Mouse (Mus musculus): ENCODE results near the gene Mfsd12. TPM values are rescaled to one million over a fixed set of nuclear protein-coding genes. Genes with fewer than 3 reads are reported as not detected.
A peak's percentile ranks its signal among the peaks of the same experiment; 100 is the strongest.

The Mfsd12 gene
- total and polyA plus RNA-seq, 3 experiments = 5.2 to 9.5 (median 7.4) TPM

DNA sequence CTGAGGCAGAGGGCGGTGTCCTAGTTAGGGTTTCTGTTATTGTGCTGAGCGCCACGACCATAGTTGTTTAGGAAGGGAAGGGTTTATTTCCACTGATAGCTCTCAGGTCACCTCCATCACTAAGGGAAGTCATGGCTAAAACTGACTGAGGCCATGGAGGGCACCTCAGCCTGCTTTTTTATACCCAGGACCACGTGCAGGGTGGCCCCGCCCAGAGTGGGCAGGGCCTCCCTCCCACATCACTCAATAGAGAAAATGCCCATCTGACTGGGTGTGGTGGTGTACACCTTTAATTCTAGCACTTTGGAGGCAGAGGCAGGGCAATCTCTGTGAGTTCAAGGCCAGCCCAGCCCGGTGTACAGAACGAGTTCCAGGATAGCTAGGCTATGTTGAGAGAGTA is 43.1 kb upstream of the Mfsd12 start:
- in situ Hi-C loops (cut with MboI; ENCODE audit: low pct_ligation_motif_present, low pct_unique_long_range_greater_than_20kb, low sequenced_read_pairs) = no loop called here
- peaks cover 6 to 25% of the 10 kb centered on the region in 2 experiments; a peak in 3 of 4 replicates for H3K4me1 ChIP-seq (ENCODE audit: control insufficient read depth in 1 of 2, insufficient read depth in 2 of 2)
- H3K27ac ChIP-seq (ENCODE audit: insufficient read depth, low read depth) = no peak overlapping the region

DNA sequence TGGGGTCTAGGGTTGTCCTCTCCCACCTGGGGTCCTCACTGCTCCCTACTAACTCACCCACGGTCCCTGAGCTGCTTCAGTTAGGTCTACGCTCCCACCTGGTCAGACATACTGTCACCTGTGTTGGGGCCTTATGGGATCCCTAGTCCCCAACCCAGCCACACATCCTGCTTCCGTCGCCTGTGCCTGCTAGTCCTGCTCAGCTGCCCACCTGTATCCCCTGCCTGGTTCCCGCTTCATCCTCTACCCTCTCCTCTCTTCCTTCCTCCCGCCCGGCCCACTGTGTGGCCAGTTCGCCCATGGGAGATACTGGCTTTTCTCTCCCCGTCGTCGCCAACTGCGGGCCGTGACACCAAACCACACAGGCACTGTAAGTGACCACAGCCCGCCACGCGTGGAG is 41.7 kb upstream of the Mfsd12 start:
- no peak overlapping the region for H3K4me3 ChIP-seq (replicated peaks in 1 of 3; ENCODE audit: low read depth in 2 of 3, low read length in 2 of 3, poor library complexity in 1 of 3)

More for the DNA sequence above, 43.1 kb upstream of the Mfsd12 start:
- Histone ChIP-seq H3K9me3 (replicated peaks; ENCODE audit: low read length) (no peaks in the 10 kb centered on the region), H3K79me2 (replicated peaks; ENCODE audit: control insufficient read depth, extremely low read depth, insufficient read depth, poor library complexity, severe bottlenecking) (no peaks in the 10 kb centered on the region), H3K4me2 (ENCODE audit: insufficient read depth, low read depth, poor library complexity, severe bottlenecking) (no peak overlapping the region), H3K36me3 (replicated peaks in 1 of 2; ENCODE audit: control insufficient read depth in 1 of 2, insufficient read depth in 1 of 2, low read length in 1 of 2) (peaks cover 84 to 100% of the 10 kb centered on the region in 2 experiments), H3K9ac (ENCODE audit: insufficient read depth, low read depth) (no peak overlapping the region), H3K4me3 (replicated peaks in 1 of 3; ENCODE audit: low read depth in 2 of 3, low read length in 2 of 3, poor library complexity in 1 of 3) (no peak overlapping the region), H3K27me3 (replicated peaks) (no peaks in the 10 kb centered on the region)
- dilution Hi-C loops (cut with MboI; ENCODE audit: extremely low pct_ligation_motif_present, extremely low pct_unique_long_range_greater_than_20kb, low sequenced_read_pairs) = no loop called here
- TF ChIP-seq NELFE (IDR thresholded peaks at IDR 0.05; ENCODE audit: low read depth, low read length) (no peak), MXI1 (IDR thresholded peaks at IDR 0.05; ENCODE audit: low read depth, low read length) (no peak), E2F4 (IDR thresholded peaks at IDR 0.05; ENCODE audit: insufficient replicate concordance, low read depth, low read length) (no peak), NRF1 (IDR thresholded peaks at IDR 0.05; ENCODE audit: low read depth, low read length) (no peak), RCOR1 (conservative IDR thresholded peaks at IDR 0.05; ENCODE audit: low read depth, low read length) (no peak), IRF4 (IDR thresholded peaks at IDR 0.05; ENCODE audit: low read depth, low read length) (no peak), JUN (IDR thresholded peaks at IDR 0.05; ENCODE audit: insufficient read depth, low read depth, low read length) (no peak), JUND (conservative IDR thresholded peaks at IDR 0.05; ENCODE audit: low read depth, low read length) (no peak)
- DNase-seq (ENCODE audit: extremely low read depth) = no peak

DNA sequence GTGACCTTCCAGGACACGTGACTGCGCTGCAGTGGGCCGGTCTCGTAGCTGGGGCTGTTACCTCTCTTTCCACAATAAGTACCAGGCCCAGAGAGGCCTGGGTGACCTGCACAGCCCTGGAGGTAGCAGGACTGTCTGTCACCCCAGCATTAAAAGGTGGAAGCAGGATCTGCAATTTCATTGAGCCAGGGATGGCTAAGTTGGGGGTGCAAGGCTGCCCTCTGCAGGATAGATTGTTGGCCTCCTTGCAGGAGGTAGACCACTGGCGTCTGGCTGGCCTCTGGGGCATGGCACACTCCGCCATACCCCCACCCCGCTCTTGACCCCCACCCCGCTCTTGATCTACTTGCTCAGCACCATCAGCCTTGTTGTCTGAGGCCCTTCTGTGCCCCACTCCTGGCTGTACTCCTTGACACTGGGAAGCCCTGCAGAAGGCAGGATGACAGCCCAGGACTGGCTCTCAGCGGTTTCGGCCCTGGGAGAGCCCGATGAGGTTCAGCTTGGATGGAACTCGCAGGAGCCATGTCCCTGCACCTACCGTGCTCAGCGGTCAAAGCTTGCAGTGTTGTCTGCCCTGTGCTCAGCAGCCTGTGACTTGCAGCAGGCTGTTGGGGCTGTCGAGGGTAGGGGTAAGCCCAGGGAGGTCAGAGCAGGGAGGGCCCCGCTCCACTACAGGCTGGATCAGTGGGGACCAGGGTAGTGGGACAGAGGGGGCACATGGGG is 40.8 kb upstream of the Mfsd12 start:
- H3K9me3 ChIP-seq (replicated peaks; ENCODE audit: low read length) = no peaks in the 10 kb centered on the region
- no peak overlapping the region for H3K27ac ChIP-seq (ENCODE audit: insufficient read depth, low read depth)
- in situ Hi-C loops (cut with MboI; ENCODE audit: low pct_ligation_motif_present, low pct_unique_long_range_greater_than_20kb, low sequenced_read_pairs) = no loop called here
- no peak overlapping the region for H3K4me3 ChIP-seq (replicated peaks in 1 of 3; ENCODE audit: low read depth in 2 of 3, low read length in 2 of 3, poor library complexity in 1 of 3)
- no peak overlapping the region for H3K9ac ChIP-seq (ENCODE audit: insufficient read depth, low read depth)
- peaks cover 10 to 23% of the 10 kb centered on the region in 2 experiments; a peak in 3 of 4 replicates for H3K4me1 ChIP-seq (ENCODE audit: control insufficient read depth in 1 of 2, insufficient read depth in 2 of 2)
- dilution Hi-C loops (cut with MboI; ENCODE audit: extremely low pct_ligation_motif_present, extremely low pct_unique_long_range_greater_than_20kb, low sequenced_read_pairs) = no loop called here
- TF ChIP-seq POLR2A (IDR thresholded peaks at IDR 0.05; ENCODE audit: low read depth, low read length) (no peak), NRF1 (IDR thresholded peaks at IDR 0.05; ENCODE audit: low read depth, low read length) (no peak), CTCF (conservative IDR thresholded peaks at IDR 0.05 in 1 of 2, IDR thresholded peaks at IDR 0.05 in 1 of 2; ENCODE audit: low read depth in 2 of 2, low read length in 2 of 2) (peak in 1 of 2 experiments; percentile 59; a peak in 2 of 4 replicates), SMC3 (IDR thresholded peaks at IDR 0.05; ENCODE audit: low read depth, low read length) (peak; percentile 49), SIN3A (IDR thresholded peaks at IDR 0.05; ENCODE audit: low read length) (no peak), MEF2A (IDR thresholded peaks at IDR 0.05; ENCODE audit: borderline replicate concordance, low read depth, low read length) (no peak), RAD21 (IDR thresholded peaks at IDR 0.05; ENCODE audit: low read depth, low read length) (peak; percentile 36)
- peaks cover 4% of the 10 kb centered on the region for H3K79me2 ChIP-seq (replicated peaks; ENCODE audit: control insufficient read depth, extremely low read depth, insufficient read depth, poor library complexity, severe bottlenecking)
- H3K27me3 ChIP-seq (replicated peaks) = no peaks in the 10 kb centered on the region
- peaks cover 66 to 80% of the 10 kb centered on the region in 2 experiments for H3K36me3 ChIP-seq (replicated peaks in 1 of 2; ENCODE audit: control insufficient read depth in 1 of 2, insufficient read depth in 1 of 2, low read length in 1 of 2)
- no peak overlapping the region for H3K4me2 ChIP-seq (ENCODE audit: insufficient read depth, low read depth, poor library complexity, severe bottlenecking)
- DNase-seq (ENCODE audit: extremely low read depth) = no peak

More for the DNA sequence above, 41.7 kb upstream of the Mfsd12 start:
- Histone ChIP-seq H3K36me3 (replicated peaks in 1 of 2; ENCODE audit: control insufficient read depth in 1 of 2, insufficient read depth in 1 of 2, low read length in 1 of 2) (peaks cover 75 to 89% of the 10 kb centered on the region in 2 experiments), H3K79me2 (replicated peaks; ENCODE audit: control insufficient read depth, extremely low read depth, insufficient read depth, poor library complexity, severe bottlenecking) (no peaks in the 10 kb centered on the region), H3K27me3 (replicated peaks) (no peaks in the 10 kb centered on the region), H3K27ac (ENCODE audit: insufficient read depth, low read depth) (no peak overlapping the region), H3K9me3 (replicated peaks; ENCODE audit: low read length) (no peaks in the 10 kb centered on the region), H3K4me2 (ENCODE audit: insufficient read depth, low read depth, poor library complexity, severe bottlenecking) (no peak overlapping the region), H3K4me1 (ENCODE audit: control insufficient read depth in 1 of 2, insufficient read depth in 2 of 2) (peaks cover 10 to 23% of the 10 kb centered on the region in 2 experiments; a peak in 3 of 4 replicates), H3K9ac (ENCODE audit: insufficient read depth, low read depth) (no peak overlapping the region)
- no peak for TF ChIP-seq TBP (conservative IDR thresholded peaks at IDR 0.05; ENCODE audit: low read depth, low read length)
- TF ChIP-seq MAFK (IDR thresholded peaks at IDR 0.05; ENCODE audit: insufficient replicate concordance, low read length) = no peak
- TF ChIP-seq IRF4 (IDR thresholded peaks at IDR 0.05; ENCODE audit: low read depth, low read length) = no peak
- no peak for TF ChIP-seq CHD1 (IDR thresholded peaks at IDR 0.05; ENCODE audit: low read depth, low read length)
- no peak for TF ChIP-seq NELFE (IDR thresholded peaks at IDR 0.05; ENCODE audit: low read depth, low read length)
- no peak for TF ChIP-seq SMC3 (IDR thresholded peaks at IDR 0.05; ENCODE audit: low read depth, low read length)
- TF ChIP-seq ZKSCAN1 (IDR thresholded peaks at IDR 0.05; ENCODE audit: borderline replicate concordance, low read depth, low read length) = no peak
- dilution Hi-C loops (cut with MboI; ENCODE audit: extremely low pct_ligation_motif_present, extremely low pct_unique_long_range_greater_than_20kb, low sequenced_read_pairs) (no loop called here), in situ Hi-C loops (cut with MboI; ENCODE audit: low pct_ligation_motif_present, low pct_unique_long_range_greater_than_20kb, low sequenced_read_pairs) (no loop called here)
- no peak for DNase-seq (ENCODE audit: extremely low read depth)
